Mouse (Mus musculus): ENCODE measurements around the gene Gm10300. TPM values are rescaled to one million over a fixed set of nuclear protein-coding genes. Genes with fewer than 3 reads are reported as not detected.

Gm10300 gene
- polyA plus RNA-seq, 1 experiment from 2014 or later, result not detected

- no peak overlapping the region for H3K9ac ChIP-seq (replicated peaks)
- H3K36me3 ChIP-seq, result no peaks in the 10 kb centered on the region
- no peaks in the 10 kb centered on the region for H3K27me3 ChIP-seq (replicated peaks)
- no peak overlapping the region for H3K4me3 ChIP-seq (replicated peaks)
- no peak overlapping the region for H3K4me2 ChIP-seq
- H3K27ac ChIP-seq (replicated peaks), result no peak overlapping the region
- WGBS, result 83% methylated on average over 2 of the region's 2 CpGs
- H3K4me1 ChIP-seq, result peaks cover 38% of the 10 kb centered on the region
- no peak for ATAC-seq (ENCODE audit: low FRiP score)
- H3K9me3 ChIP-seq (replicated peaks), result no peaks in the 10 kb centered on the region
Observed at GRCm38 (mm10) chr4:132039521-132039920, 35.0 kb upstream of the Gm10300 start.

DNA sequence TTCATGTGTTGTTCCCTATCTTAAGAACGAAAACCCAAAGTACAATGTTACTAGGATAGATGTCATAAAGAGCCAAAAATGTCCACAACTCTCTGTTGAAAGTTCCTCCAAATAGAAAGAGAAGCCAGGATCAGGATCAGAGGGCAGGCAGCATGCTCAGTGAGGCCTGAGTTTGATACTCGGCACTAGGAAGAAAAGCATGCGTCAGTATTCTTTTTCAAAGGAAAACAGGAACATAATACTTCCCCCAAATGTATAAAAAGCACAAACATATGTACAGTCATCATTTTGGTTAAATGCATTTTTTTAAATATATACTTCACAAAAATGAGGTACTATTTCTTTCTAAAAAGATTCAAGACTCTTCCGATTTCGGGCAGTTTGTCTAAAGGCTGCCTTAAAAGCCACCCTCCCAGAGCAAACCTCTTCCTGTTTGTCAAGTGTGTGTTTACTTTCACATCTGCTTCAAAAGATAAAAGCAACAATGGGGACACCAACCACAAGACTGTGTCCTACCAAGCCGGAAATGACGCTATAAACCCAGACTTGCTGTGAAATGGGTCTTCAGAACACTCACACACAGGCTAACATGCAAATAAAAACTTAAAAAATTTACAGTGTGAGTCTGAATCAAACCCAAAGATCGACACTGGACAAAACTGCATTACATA, 34.4 kb upstream of the Gm10300 start:
- H3K27me3 ChIP-seq (replicated peaks), result no peaks in the 10 kb centered on the region
- WGBS, result 92% methylated on average over 8 of the region's 8 CpGs
- no peak overlapping the region for H3K27ac ChIP-seq (replicated peaks)
- H3K4me1 ChIP-seq, result peaks cover 40% of the 10 kb centered on the region
- ATAC-seq (ENCODE audit: low FRiP score), result no peak
- H3K9me3 ChIP-seq (replicated peaks), result no peaks in the 10 kb centered on the region
- no peak overlapping the region for H3K4me2 ChIP-seq
- no peak overlapping the region for H3K9ac ChIP-seq (replicated peaks)
- H3K4me3 ChIP-seq (replicated peaks), result no peak overlapping the region
- H3K36me3 ChIP-seq, result no peaks in the 10 kb centered on the region

- ATAC-seq (ENCODE audit: low FRiP score), result no peak
- no peaks in the 10 kb centered on the region for H3K27me3 ChIP-seq (replicated peaks)
- H3K36me3 ChIP-seq, result no peaks in the 10 kb centered on the region
- no peak overlapping the region for H3K9ac ChIP-seq (replicated peaks)
- H3K4me2 ChIP-seq, result no peak overlapping the region
- no peak overlapping the region for H3K27ac ChIP-seq (replicated peaks)
- no peaks in the 10 kb centered on the region for H3K9me3 ChIP-seq (replicated peaks)
- WGBS, result 79% methylated on average over 6 of the region's 6 CpGs
- no peak overlapping the region for H3K4me3 ChIP-seq (replicated peaks)
- H3K4me1 ChIP-seq, result peaks cover 46% of the 10 kb centered on the region
Observed at GRCm38 (mm10) chr4:132041471-132042332, 32.8 kb upstream of the Gm10300 start.

DNA sequence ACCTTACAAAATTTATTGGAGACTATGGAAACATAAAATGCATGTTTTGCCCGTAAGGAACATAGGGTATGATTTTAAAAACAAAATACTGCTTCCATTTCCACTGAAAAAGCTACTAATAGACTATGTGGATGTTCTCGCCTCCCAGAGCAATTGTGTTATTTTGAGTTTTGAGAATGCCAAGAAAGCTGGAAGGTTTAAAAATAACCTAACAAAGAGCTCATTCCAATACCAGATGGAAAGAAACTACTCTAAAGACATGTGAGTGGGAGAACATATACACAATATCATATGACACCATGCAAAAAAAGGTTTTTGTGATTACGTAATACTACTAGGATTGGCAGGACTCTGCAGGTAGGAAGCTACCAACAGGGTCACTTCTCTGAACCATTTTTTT, 30.8 kb upstream of the Gm10300 start:
- H3K27me3 ChIP-seq (replicated peaks), result no peaks in the 10 kb centered on the region
- ATAC-seq (ENCODE audit: low FRiP score), result no peak
- no peak overlapping the region for H3K27ac ChIP-seq (replicated peaks)
- H3K9ac ChIP-seq (replicated peaks), result no peak overlapping the region
- no peak overlapping the region for H3K4me2 ChIP-seq
- no peaks in the 10 kb centered on the region for H3K36me3 ChIP-seq
- H3K4me1 ChIP-seq, result peaks cover 39% of the 10 kb centered on the region
- no peaks in the 10 kb centered on the region for H3K9me3 ChIP-seq (replicated peaks)
- H3K4me3 ChIP-seq (replicated peaks), result no peak overlapping the region
- WGBS, result 89% methylated on average over 3 of the region's 3 CpGs

- peak overlapping the region; percentile 85 for H3K9ac ChIP-seq (replicated peaks)
- no peaks in the 10 kb centered on the region for H3K9me3 ChIP-seq (replicated peaks)
- H3K36me3 ChIP-seq, result no peaks in the 10 kb centered on the region
- peak overlapping the region; percentile 95 for H3K27ac ChIP-seq (replicated peaks)
- WGBS, result 1% methylated on average over 89 of the region's 95 CpGs
- H3K4me1 ChIP-seq, result peaks cover 40% of the 10 kb centered on the region
- peak; percentile 65 for ATAC-seq (ENCODE audit: low FRiP score)
- H3K4me3 ChIP-seq (replicated peaks), result peak overlapping the region; percentile 62
- H3K27me3 ChIP-seq (replicated peaks), result no peaks in the 10 kb centered on the region
- peak overlapping the region; percentile 74 for H3K4me2 ChIP-seq
Observed at GRCm38 (mm10) chr4:132048011-132048991, 26.2 kb upstream of the Gm10300 start.

- Histone ChIP-seq H3K4me1 (peaks cover 39% of the 10 kb centered on the region), H3K4me3 (replicated peaks) (peak overlapping the region; percentile 62), H3K9me3 (replicated peaks) (no peaks in the 10 kb centered on the region), H3K27me3 (replicated peaks) (no peaks in the 10 kb centered on the region), H3K4me2 (peak overlapping the region; percentile 74), H3K27ac (replicated peaks) (peak overlapping the region; percentile 95), H3K36me3 (no peaks in the 10 kb centered on the region), H3K9ac (replicated peaks) (peak overlapping the region; percentile 85)
- WGBS, result 0% methylated on average over 17 of the region's 46 CpGs
- ATAC-seq (ENCODE audit: low FRiP score), result peak; percentile 99
Observed at GRCm38 (mm10) chr4:132048995-132049404, 25.5 kb upstream of the Gm10300 start.

- 0 out of 2 replicates have a peak overlapping the region, but pooled peaks have one; percentile 10 for H3K9ac ChIP-seq (replicated peaks)
Observed at GRCm38 (mm10) chr4:132049549-132050200, 24.8 kb upstream of the Gm10300 start.

GRCm38 (mm10) chr4:132051321-132052275, 22.9 kb upstream of the Gm10300 start:
- Histone ChIP-seq H3K4me1 (peaks cover 26% of the 10 kb centered on the region), H3K27ac (replicated peaks) (no peak overlapping the region), H3K27me3 (replicated peaks) (no peaks in the 10 kb centered on the region), H3K36me3 (no peaks in the 10 kb centered on the region), H3K9ac (replicated peaks) (no peak overlapping the region), H3K4me2 (no peak overlapping the region), H3K4me3 (replicated peaks) (no peak overlapping the region), H3K9me3 (replicated peaks) (no peaks in the 10 kb centered on the region)
- no peak for ATAC-seq (ENCODE audit: low FRiP score)
- WGBS, result 32% methylated on average over 10 of the region's 10 CpGs

More at GRCm38 (mm10) chr4:132049549-132050200, 24.8 kb upstream of the Gm10300 start:
- Histone ChIP-seq H3K27me3 (replicated peaks) (no peaks in the 10 kb centered on the region), H3K9me3 (replicated peaks) (no peaks in the 10 kb centered on the region), H3K36me3 (no peaks in the 10 kb centered on the region), H3K4me3 (replicated peaks) (peak overlapping the region; percentile 62), H3K27ac (replicated peaks) (no peak overlapping the region), H3K4me2 (peak overlapping the region; percentile 74), H3K4me1 (peaks cover 33% of the 10 kb centered on the region)
- WGBS, result 10% methylated on average over 14 of the region's 15 CpGs
- no peak for ATAC-seq (ENCODE audit: low FRiP score)

- no peak overlapping the region for H3K27ac ChIP-seq (replicated peaks)
- H3K9ac ChIP-seq (replicated peaks), result no peak overlapping the region
- no peak overlapping the region for H3K4me3 ChIP-seq (replicated peaks)
- H3K36me3 ChIP-seq, result no peaks in the 10 kb centered on the region
- H3K4me2 ChIP-seq, result no peak overlapping the region
- no peaks in the 10 kb centered on the region for H3K27me3 ChIP-seq (replicated peaks)
- ATAC-seq (ENCODE audit: low FRiP score), result no peak
- no peaks in the 10 kb centered on the region for H3K4me1 ChIP-seq
- H3K9me3 ChIP-seq (replicated peaks), result no peaks in the 10 kb centered on the region
Observed at GRCm38 (mm10) chr4:132057311-132057710, 17.2 kb upstream of the Gm10300 start.

DNA sequence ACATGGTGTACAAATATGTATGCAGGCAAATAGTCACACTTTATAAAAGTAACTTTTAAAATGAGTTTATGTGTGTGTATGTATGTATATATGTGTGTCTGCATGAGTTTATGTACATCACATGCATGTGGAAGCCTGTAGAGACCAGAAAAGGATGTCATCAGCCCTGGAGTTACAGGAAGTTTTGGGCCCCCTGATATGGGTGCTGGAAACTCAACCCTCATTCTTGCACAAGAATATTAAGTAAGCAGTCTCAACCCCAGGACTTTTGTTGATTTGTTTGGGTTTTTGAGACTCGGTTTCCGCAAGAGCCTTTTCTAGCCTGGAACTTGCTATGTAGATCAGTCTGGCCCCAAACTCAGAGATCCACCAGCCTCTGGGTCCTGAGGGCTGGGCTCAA, 15.0 kb upstream of the Gm10300 start:
- Histone ChIP-seq H3K4me2 (no peak overlapping the region), H3K27ac (replicated peaks) (no peak overlapping the region), H3K9me3 (replicated peaks) (no peaks in the 10 kb centered on the region), H3K4me1 (no peaks in the 10 kb centered on the region), H3K36me3 (no peaks in the 10 kb centered on the region), H3K27me3 (replicated peaks) (no peaks in the 10 kb centered on the region), H3K9ac (replicated peaks) (no peak overlapping the region), H3K4me3 (replicated peaks) (no peak overlapping the region)
- no peak for ATAC-seq (ENCODE audit: low FRiP score)
- WGBS, result 100% methylated on average over 2 of the region's 2 CpGs
